Mouse (Mus musculus) embryonic fibroblast, embryonic 13.5 days (primary cell): Measurements from ENCODE around the gene Pgam2. TPM values are rescaled to one million over a fixed set of nuclear protein-coding genes. Genes with fewer than 3 reads are reported as not detected.

Experiments
- H3K27ac ChIP-seq: 2 replicates; pipeline ENCODE4 v1.5.1; 2012; ENCODE audit warnings: low read length, control low read depth, inconsistent platforms; ENCODE audit not compliant: insufficient read depth
- H3K4me1 ChIP-seq: 2 replicates; pipeline ENCODE4 v1.6.1; 2011; ENCODE audit warnings: low read length; ENCODE audit not compliant: control insufficient read depth, insufficient read depth
- H3K4me3 ChIP-seq: 2 replicates; pipeline ENCODE4 v1.5.1; 2011; ENCODE audit warnings: mild to moderate bottlenecking, control low read depth, low read length; ENCODE audit not compliant: insufficient read depth
- CTCF ChIP-seq: IDR thresholded peaks from 2 replicates; pipeline ENCODE4 v1.5.1; 2011; ENCODE audit warnings: mild to moderate bottlenecking, control low read depth, low read length, moderate library complexity, borderline replicate concordance; ENCODE audit not compliant: insufficient read depth
- POLR2A ChIP-seq: IDR thresholded peaks from 2 replicates; pipeline ENCODE4 v1.6.1; 2011; ENCODE audit warnings: low read depth, mild to moderate bottlenecking, control low read depth, low read length, moderate library complexity
- polyA plus RNA-seq: library from polyadenylated mRNA; stranded (reverse); fragments of >200 nt; gene quantifications from 2 replicates; pipeline ENCODE4 v1.2.4, GENCODE M21; 2011; ENCODE audit warnings: low read depth; ENCODE audit not compliant: missing spikeins, insufficient read length

Gene Pgam2
- polyA plus RNA-seq, 1 experiment = not detected

- TF ChIP-seq POLR2A (no peak), CTCF (no peak)
- Histone ChIP-seq H3K4me3 (no peak overlapping the region), H3K4me1 (0 out of 2 replicates have a peak, but pooled peaks cover 7% of the 10 kb centered on the region), H3K27ac (peak overlapping the region; percentile 49)
Measured at GRCm38 (mm10) chr11:5795706-5796105, 7.8 kb downstream of the Pgam2 start.

- H3K4me1 ChIP-seq = 0 out of 2 replicates have a peak, but pooled peaks cover 7% of the 10 kb centered on the region
- no peak overlapping the region for H3K4me3 ChIP-seq
- TF ChIP-seq CTCF (no peak), POLR2A (no peak)
- peak overlapping the region; percentile 49 for H3K27ac ChIP-seq
Measured at GRCm38 (mm10) chr11:5795290-5795689, 8.2 kb downstream of the Pgam2 start.

- Histone ChIP-seq H3K4me1 (peaks cover 14% of the 10 kb centered on the region), H3K4me3 (no peak overlapping the region), H3K27ac (no peak overlapping the region)
- no peak for TF ChIP-seq CTCF
- TF ChIP-seq POLR2A = no peak
Measured at GRCm38 (mm10) chr11:5790431-5790830, 13.1 kb downstream of the Pgam2 start.

GRCm38 (mm10) chr11:5789754-5790333, 13.7 kb downstream of the Pgam2 start:
- peak overlapping the region; percentile 81; the same call in 1 of the 2 replicates for H3K4me3 ChIP-seq
- peaks cover 9% of the 10 kb centered on the region for H3K4me1 ChIP-seq
- TF ChIP-seq CTCF (no peak), POLR2A (no peak)
- no peak overlapping the region for H3K27ac ChIP-seq

GRCm38 (mm10) chr11:5789071-5789753, 14.3 kb downstream of the Pgam2 start:
- Histone ChIP-seq H3K4me1 (peaks cover 9% of the 10 kb centered on the region), H3K4me3 (peak overlapping the region; percentile 81), H3K27ac (peak overlapping the region; percentile 10; the same call in 1 of the 2 replicates)
- TF ChIP-seq CTCF (no peak), POLR2A (no peak)

- TF ChIP-seq CTCF (peak; percentile 72), POLR2A (peak; percentile 96)
- Histone ChIP-seq H3K4me3 (peak within 1 kb of the TSS; percentile 81), H3K27ac (peak within 1 kb of the TSS; percentile 83), H3K4me1 (peaks cover 9% of the 10 kb centered on the region)
Measured at GRCm38 (mm10) chr11:5788056-5789014, 15.2 kb downstream of the Pgam2 start, which contains the start of gene Dbnl. TSS of gene Dbnl (plus strand) at chr11:5788488.

- H3K4me3 ChIP-seq = peak overlapping the region; percentile 77
- peaks cover 9% of the 10 kb centered on the region for H3K4me1 ChIP-seq
- peak overlapping the region; percentile 83 for H3K27ac ChIP-seq
- no peak for TF ChIP-seq CTCF
- TF ChIP-seq POLR2A = no peak; the same call in 1 of the 2 replicates
Measured at GRCm38 (mm10) chr11:5787671-5788055, 15.9 kb downstream of the Pgam2 start.

- TF ChIP-seq POLR2A (no peak), CTCF (no peak)
- peaks cover 9% of the 10 kb centered on the region for H3K4me1 ChIP-seq
- no peak overlapping the region for H3K4me3 ChIP-seq
- no peak overlapping the region for H3K27ac ChIP-seq
Measured at GRCm38 (mm10) chr11:5785732-5786131, 17.8 kb downstream of the Pgam2 start.

- Histone ChIP-seq H3K4me3 (no peak overlapping the region), H3K27ac (no peak overlapping the region), H3K4me1 (no peaks in the 10 kb centered on the region; the same call in 1 of the 2 replicates)
- TF ChIP-seq CTCF (peak; percentile 10; the same call in 1 of the 2 replicates), POLR2A (no peak)
Measured at GRCm38 (mm10) chr11:5782199-5782944, 21.2 kb downstream of the Pgam2 start.
